Mouse (Mus musculus) embryonic fibroblast, embryonic 13.5 days (primary cell): ENCODE results near the gene Slc22a18.

Experiments
- CTCF ChIP-seq: IDR thresholded peaks from 2 replicates; pipeline ENCODE4 v1.5.1; 2011; ENCODE audit warnings: mild to moderate bottlenecking, control low read depth, low read length, moderate library complexity, borderline replicate concordance; ENCODE audit not compliant: insufficient read depth
- POLR2A ChIP-seq: IDR thresholded peaks from 2 replicates; pipeline ENCODE4 v1.6.1; 2011; ENCODE audit warnings: low read depth, mild to moderate bottlenecking, control low read depth, low read length, moderate library complexity

- TF ChIP-seq CTCF (no peak), POLR2A (no peak)
These were observed 40.4 kb downstream of the Slc22a18 start for GRCm38 (mm10) chr7:143513763-143514415.
